Mouse (Mus musculus): Measurements from ENCODE around the gene Nudt15.

Nudt15 gene

GRCm38 (mm10) chr14:73470593-73470992, 77.4 kb downstream of the Nudt15 start:
- no peak for DNase-seq (ENCODE audit: low spot score)

DNA sequence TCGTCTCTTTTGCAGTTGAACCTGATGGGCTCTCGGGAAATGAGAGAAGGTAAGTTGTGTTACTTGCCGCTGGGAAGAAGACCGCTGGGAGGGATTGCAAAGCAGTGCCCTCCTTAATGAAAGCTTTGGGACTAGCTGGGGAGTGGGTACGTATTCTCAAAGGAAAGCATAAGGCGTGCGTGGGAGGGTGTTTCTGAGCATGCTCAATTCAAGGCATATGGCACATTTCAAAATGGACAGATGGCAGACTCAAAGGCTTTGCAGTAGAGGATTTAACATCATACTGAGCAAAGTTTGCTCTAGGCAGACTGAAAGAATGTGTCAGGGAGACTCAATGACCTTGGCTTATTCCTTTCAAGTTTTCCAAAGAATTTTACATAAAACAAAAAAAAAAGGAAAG, 78.5 kb downstream of the Nudt15 start:
- DNase-seq (ENCODE audit: low spot score), result no peak
